Mouse (Mus musculus): ENCODE results near the gene Pml.

GRCm38 (mm10) chr9:58228777-58229466, 20.7 kb downstream of the Pml start:
- TF ChIP-seq TAL1 (IDR thresholded peaks at IDR 0.05; ENCODE audit: low read length): no peak
- no peak for TF ChIP-seq GATA1 (IDR thresholded peaks at IDR 0.05; ENCODE audit: low read length)
